Mouse (Mus musculus) liver, embryonic 11.5 days (tissue): ENCODE data around the gene Naa25. TPM values are rescaled to one million over a fixed set of nuclear protein-coding genes. Genes with fewer than 3 reads are reported as not detected.

ENCODE experiments used
- polyA plus RNA-seq: library from polyadenylated mRNA; unstranded; fragments of >200 nt; fragmentation: Nextera tagmentation; extraction: Ambion mirVana; gene quantifications from 2 replicates; pipeline ENCODE4 v1.2.1, GENCODE M21; 2014

The Naa25 gene
- polyA plus RNA-seq, 1 experiment from 2014 or later, result 59.5 TPM

Other genes starting within 250 kb of the Naa25 start
- 21.5 TPM in 2 replicates for gene Ptpn11, start 206.5 kb upstream of the Naa25 start, polyA plus RNA-seq
- 959 and 1,036 TPM in 2 replicates for gene Rpl6, start 193.5 kb upstream of the Naa25 start, polyA plus RNA-seq
- 11.8 and 16.3 TPM in 2 replicates for gene Hectd4, start 177.7 kb upstream of the Naa25 start, polyA plus RNA-seq
- gene Trafd1, start 12.3 kb upstream of the Naa25 start, polyA plus RNA-seq, result 36.7 and 38.6 TPM in 2 replicates
- gene Tmem116, start 54.0 kb downstream of the Naa25 start, polyA plus RNA-seq, result 1.1 and 2.6 TPM in 2 replicates
- gene Erp29, start 54.6 kb downstream of the Naa25 start, polyA plus RNA-seq, result 168 and 175 TPM in 2 replicates
- not detected in 2 replicates for gene Adam1b, start 105.5 kb downstream of the Naa25 start, polyA plus RNA-seq
- gene Adam1a, start 147.5 kb downstream of the Naa25 start, polyA plus RNA-seq, result 1.2 TPM in 2 replicates
- gene Gm42878, start 147.5 kb downstream of the Naa25 start, polyA plus RNA-seq, result not detected in 2 replicates
- gene Mapkapk5, start 148.0 kb downstream of the Naa25 start, polyA plus RNA-seq, result 59.8 and 65.3 TPM in 2 replicates
- gene Aldh2, start 195.9 kb downstream of the Naa25 start, polyA plus RNA-seq, result 88.7 and 97.3 TPM in 2 replicates
- gene Acad12, start 221.0 kb downstream of the Naa25 start, polyA plus RNA-seq, result 3.0 and 5.0 TPM in 2 replicates